Mouse (Mus musculus) fibroblast of lung, adult 2 months (primary cell): ENCODE data around the gene Slc9a1.

Experiments
- DNase-seq: peaks from one replicate; pipeline ENCODE4 v3.0.0-alpha.2; 2011; ENCODE audit warnings: low read depth

Slc9a1 gene

GRCm38 (mm10) chr4:133374011-133374410, 4.5 kb downstream of the Slc9a1 start:
- DNase-seq, result no peak

GRCm38 (mm10) chr4:133375812-133376577, 6.5 kb downstream of the Slc9a1 start:
- DNase-seq, result no peak

GRCm38 (mm10) chr4:133378236-133379045, 8.9 kb downstream of the Slc9a1 start:
- DNase-seq, result peak; percentile 85

GRCm38 (mm10) chr4:133379046-133379347, 9.5 kb downstream of the Slc9a1 start:
- DNase-seq, result no peak

GRCm38 (mm10) chr4:133379861-133380260, 10.4 kb downstream of the Slc9a1 start:
- no peak for DNase-seq

GRCm38 (mm10) chr4:133380532-133380931, 11.0 kb downstream of the Slc9a1 start:
- DNase-seq, result no peak

- DNase-seq, result no peak
These were observed 11.6 kb downstream of the Slc9a1 start for GRCm38 (mm10) chr4:133381141-133381540.

GRCm38 (mm10) chr4:133386061-133386797, 16.7 kb downstream of the Slc9a1 start:
- no peak for DNase-seq

GRCm38 (mm10) chr4:133387053-133387452, 17.5 kb downstream of the Slc9a1 start:
- DNase-seq, result no peak

- DNase-seq, result no peak
These were observed 19.5 kb downstream of the Slc9a1 start for GRCm38 (mm10) chr4:133388781-133389552.

- no peak for DNase-seq
These were observed 20.5 kb downstream of the Slc9a1 start for GRCm38 (mm10) chr4:133390042-133390441.

GRCm38 (mm10) chr4:133390585-133390984, 21.1 kb downstream of the Slc9a1 start:
- no peak for DNase-seq

GRCm38 (mm10) chr4:133391185-133392040, 21.9 kb downstream of the Slc9a1 start:
- DNase-seq, result no peak

- DNase-seq, result no peak
These were observed 25.6 kb downstream of the Slc9a1 start for GRCm38 (mm10) chr4:133394981-133395573.

GRCm38 (mm10) chr4:133396079-133396478, 26.6 kb downstream of the Slc9a1 start:
- no peak for DNase-seq

GRCm38 (mm10) chr4:133397299-133397698, 27.8 kb downstream of the Slc9a1 start:
- DNase-seq, result no peak

GRCm38 (mm10) chr4:133397961-133398360, 28.5 kb downstream of the Slc9a1 start:
- DNase-seq, result no peak

- no peak for DNase-seq
These were observed 29.1 kb downstream of the Slc9a1 start for GRCm38 (mm10) chr4:133398619-133399018.

GRCm38 (mm10) chr4:133399509-133399908, 30.0 kb downstream of the Slc9a1 start:
- DNase-seq, result no peak

GRCm38 (mm10) chr4:133400098-133400497, 30.6 kb downstream of the Slc9a1 start:
- DNase-seq, result no peak

- DNase-seq, result no peak
These were observed 32.5 kb downstream of the Slc9a1 start for GRCm38 (mm10) chr4:133402011-133402410.
